Mouse (Mus musculus) cerebellum, adult 11 months (tissue): ENCODE measurements around the gene Creld2.

Experiments used
- DNase-seq: peaks from one replicate; pipeline ENCODE4 v3.0.0; 2022

Creld2 gene

GRCm38 (mm10) chr15:88854119-88854968 is 34.9 kb downstream of the Creld2 start:
- DNase-seq: no peak

- DNase-seq: no peak
Measured at GRCm38 (mm10) chr15:88854969-88855830, 35.8 kb downstream of the Creld2 start.

GRCm38 (mm10) chr15:88855896-88856417 is 36.5 kb downstream of the Creld2 start:
- DNase-seq: no peak

- no peak for DNase-seq
Measured at GRCm38 (mm10) chr15:88856613-88857012, 37.2 kb downstream of the Creld2 start.

- DNase-seq: no peak
Measured at GRCm38 (mm10) chr15:88857361-88857760, 37.9 kb downstream of the Creld2 start.

GRCm38 (mm10) chr15:88858141-88858541 is 38.7 kb downstream of the Creld2 start:
- peak; percentile 71 for DNase-seq

- no peak for DNase-seq
Measured at GRCm38 (mm10) chr15:88858707-88859106, 39.3 kb downstream of the Creld2 start.

GRCm38 (mm10) chr15:88859206-88859970 is 39.9 kb downstream of the Creld2 start:
- DNase-seq: no peak

GRCm38 (mm10) chr15:88860781-88861180 is 41.3 kb downstream of the Creld2 start:
- DNase-seq: peak; percentile 59

GRCm38 (mm10) chr15:88861772-88862622 is 42.6 kb downstream of the Creld2 start, which contains the start of gene Pim3:
Gene Pim3 (plus strand): TSS chr15:88862186.
- DNase-seq: peak; percentile 97

GRCm38 (mm10) chr15:88862881-88863694 is 43.6 kb downstream of the Creld2 start:
- DNase-seq: peak; percentile 71

GRCm38 (mm10) chr15:88863695-88864231 is 44.3 kb downstream of the Creld2 start:
- peak; percentile 86 for DNase-seq

- DNase-seq: no peak
Measured at GRCm38 (mm10) chr15:88864270-88865030, 45.0 kb downstream of the Creld2 start.

- DNase-seq: no peak
Measured at GRCm38 (mm10) chr15:88865061-88865460, 45.6 kb downstream of the Creld2 start.

GRCm38 (mm10) chr15:88865888-88866695 is 46.6 kb downstream of the Creld2 start:
- DNase-seq: no peak

GRCm38 (mm10) chr15:88866934-88867356 is 47.5 kb downstream of the Creld2 start:
- DNase-seq: no peak

GRCm38 (mm10) chr15:88867368-88868023 is 48.0 kb downstream of the Creld2 start:
- DNase-seq: no peak
